Mouse (Mus musculus) left cerebral cortex, adult 8-10 months (tissue): ENCODE measurements around the gene Ooep. TPM values are rescaled to one million over a fixed set of nuclear protein-coding genes. Genes with fewer than 3 reads are reported as not detected.
"Not testable (repeated sequence)": the region's sequence is repeated elsewhere in the genome, so short reads cannot be mapped to it uniquely, and the experiment has no call there.

Experiments
- DNase-seq, 2 experiments: peaks; one replicate each; pipeline ENCODE4 v3.0.0; 2022; ENCODE audit warnings: low spot score in 2 of 2
- total RNA-seq, 4 experiments: library from RNA; stranded (reverse); gene quantifications; 2 replicates each; pipeline ENCODE4 v1.2.4; 2022

Ooep gene
- total RNA-seq, 4 experiments from 2014 or later = not detected

GRCm38 (mm10) chr9:78367959-78368358 is 10.6 kb downstream of the Ooep start, which contains the start of gene Dppa5a:
Gene Dppa5a (minus strand): TSS chr9:78368177.
- not testable (repeated sequence) for DNase-seq

DNA sequence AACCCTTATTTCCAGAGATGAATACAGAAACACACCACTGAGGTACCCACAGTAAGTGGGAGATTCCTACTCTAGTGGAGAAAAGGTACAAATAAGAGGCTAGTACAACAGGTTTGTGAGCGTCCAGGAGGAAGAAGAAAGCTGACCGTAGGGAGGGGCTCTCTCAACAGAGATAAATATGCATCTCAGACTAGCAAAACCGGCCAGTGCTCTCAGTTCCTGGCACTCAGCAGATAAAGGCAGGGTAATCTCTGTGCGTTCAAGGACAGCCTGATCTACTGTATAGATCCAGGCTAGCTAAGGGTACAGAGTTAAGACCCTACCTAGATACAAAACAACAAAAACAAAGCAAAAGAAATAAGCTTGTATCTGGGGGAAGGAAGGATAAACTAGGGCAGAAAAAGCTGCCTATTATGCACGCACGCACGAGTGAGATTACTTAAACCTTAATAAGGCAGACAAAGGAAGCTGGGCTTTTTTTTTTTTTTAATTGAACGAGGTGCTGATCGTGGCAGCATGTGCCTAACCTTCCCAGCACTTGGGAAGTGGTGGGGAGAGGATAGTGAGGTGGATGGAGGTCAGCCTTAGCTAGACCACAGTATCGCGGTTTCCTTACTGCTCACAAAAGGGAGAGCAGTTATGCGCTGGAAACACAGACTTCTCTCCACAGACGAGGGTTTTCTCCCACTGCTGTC is 12.5 kb downstream of the Ooep start:
- DNase-seq = no peak

DNA sequence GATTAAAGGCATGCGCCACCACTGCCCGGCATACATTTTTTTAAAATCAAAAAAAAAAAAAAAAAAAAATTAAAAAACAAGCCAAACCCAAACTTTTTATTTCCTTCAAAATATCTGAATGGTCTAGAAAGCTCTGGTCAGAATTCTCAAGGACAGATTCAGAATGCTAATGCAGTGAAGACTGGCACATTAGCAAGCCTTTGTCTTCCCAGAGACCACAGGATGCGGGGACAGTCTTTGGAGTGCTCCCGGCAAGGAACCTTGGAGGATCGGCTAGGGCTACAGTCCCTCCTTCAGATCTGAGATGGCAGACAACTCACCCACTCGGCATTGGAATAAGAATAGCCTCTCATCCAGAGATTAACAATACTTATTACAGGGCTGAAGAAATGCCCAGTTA is 13.8 kb downstream of the Ooep start:
- DNase-seq = no peak

GRCm38 (mm10) chr9:78363374-78363773 is 15.2 kb downstream of the Ooep start:
- DNase-seq = no peak

- DNase-seq = no peak
These were observed 18.0 kb downstream of the Ooep start for GRCm38 (mm10) chr9:78360484-78360872.

- no peak for DNase-seq
These were observed 18.6 kb downstream of the Ooep start for GRCm38 (mm10) chr9:78359750-78360483.

DNA sequence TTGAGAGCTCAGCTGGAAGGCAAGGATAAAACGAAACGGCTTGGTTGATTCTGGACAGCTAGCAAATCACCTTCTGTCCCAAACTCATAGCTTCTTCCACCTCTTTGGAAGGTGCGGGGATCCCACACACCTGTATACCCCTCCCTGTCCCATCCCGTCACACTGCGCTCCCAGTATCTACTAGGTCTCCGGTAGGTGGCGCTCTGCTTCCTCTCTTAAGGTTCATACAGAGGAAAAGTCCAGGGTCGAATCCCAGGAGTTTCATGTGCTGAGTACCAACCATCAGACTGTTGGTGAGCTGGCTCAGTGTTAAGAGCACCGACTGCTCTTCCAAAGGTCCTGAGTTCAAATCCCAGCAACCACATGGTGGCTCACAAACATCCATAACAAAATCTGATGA is 20.5 kb downstream of the Ooep start:
- DNase-seq = peak in 1 of 2 experiments; percentile 6

DNA sequence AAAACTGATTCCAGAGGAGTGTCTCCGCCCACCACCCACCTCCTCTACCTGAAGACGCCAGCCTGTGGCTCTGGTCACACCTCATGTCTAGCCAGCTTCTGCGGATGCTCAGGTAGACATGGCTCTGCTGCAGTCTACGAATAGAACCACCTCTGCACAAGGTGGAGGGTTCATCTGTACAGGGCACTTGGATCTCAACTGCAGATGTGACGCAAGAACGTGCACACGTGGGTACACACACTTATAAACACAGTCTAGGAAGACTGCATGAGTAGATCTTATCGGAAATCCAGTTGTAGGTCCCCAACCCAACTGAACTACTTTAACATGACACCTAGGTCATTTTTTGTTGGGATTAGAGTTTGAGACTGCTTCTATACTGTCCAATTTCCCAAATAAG is 22.9 kb downstream of the Ooep start, which contains the start of gene Gsta2:
Gene Gsta2, minus strand, starts transcription at position 178 of the 400 bp plus-strand sequence.
- DNase-seq = no peak

DNA sequence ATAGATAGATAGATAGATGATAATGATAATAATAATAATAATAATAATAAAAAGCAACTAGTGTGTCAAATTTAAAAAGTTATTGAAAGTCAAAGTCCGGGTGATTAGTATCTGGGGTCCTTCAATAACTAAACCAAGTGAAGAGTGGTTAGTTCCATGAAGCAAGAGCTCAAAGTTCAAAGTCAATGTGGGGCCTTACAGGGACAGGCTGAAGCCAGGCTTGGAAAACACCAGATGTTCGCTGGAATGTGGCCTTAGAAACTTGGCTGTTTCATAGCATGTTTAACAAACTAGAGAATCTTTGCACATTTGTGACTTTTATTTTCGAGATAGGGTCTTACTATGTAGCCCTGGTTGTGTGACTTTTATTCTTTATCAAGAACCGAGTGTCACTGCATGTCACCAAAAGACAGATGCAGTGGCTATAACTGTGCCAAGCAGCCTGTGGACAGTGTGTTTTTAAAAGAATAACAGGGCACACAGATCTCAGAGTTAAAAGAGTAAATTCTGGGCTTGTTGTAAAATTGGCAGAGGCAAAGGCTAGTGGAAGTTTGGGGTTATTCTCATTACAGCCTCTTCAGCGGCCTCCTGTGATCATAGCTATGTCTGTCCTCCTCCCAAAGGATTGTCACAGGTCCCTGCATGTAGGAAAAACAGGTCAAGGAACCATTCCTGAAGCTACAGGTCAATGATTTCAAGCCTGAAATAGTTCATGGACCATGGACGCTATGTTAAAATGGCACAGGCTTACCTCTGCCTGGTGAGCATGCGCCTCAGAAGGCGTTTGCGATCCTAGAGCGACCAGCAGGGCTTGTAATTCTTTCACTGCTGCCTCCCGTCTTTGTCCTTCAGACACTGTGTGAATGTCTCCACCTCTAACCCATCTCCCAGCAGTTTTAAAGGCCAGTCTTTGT is 23.6 kb downstream of the Ooep start:
- no peak for DNase-seq

- DNase-seq = no peak
These were observed 26.9 kb downstream of the Ooep start for GRCm38 (mm10) chr9:78351504-78352220.

GRCm38 (mm10) chr9:78350007-78350406 is 28.5 kb downstream of the Ooep start:
- not testable (repeated sequence) for DNase-seq

- DNase-seq = not testable (repeated sequence)
These were observed 29.4 kb downstream of the Ooep start for GRCm38 (mm10) chr9:78349141-78349540.

- DNase-seq = not testable (repeated sequence)
These were observed 30.1 kb downstream of the Ooep start for GRCm38 (mm10) chr9:78348206-78349004.

- DNase-seq = no peak
These were observed 31.5 kb downstream of the Ooep start for GRCm38 (mm10) chr9:78347004-78347403.

- DNase-seq = not testable (repeated sequence)
These were observed 33.3 kb downstream of the Ooep start for GRCm38 (mm10) chr9:78345235-78345634.

DNA sequence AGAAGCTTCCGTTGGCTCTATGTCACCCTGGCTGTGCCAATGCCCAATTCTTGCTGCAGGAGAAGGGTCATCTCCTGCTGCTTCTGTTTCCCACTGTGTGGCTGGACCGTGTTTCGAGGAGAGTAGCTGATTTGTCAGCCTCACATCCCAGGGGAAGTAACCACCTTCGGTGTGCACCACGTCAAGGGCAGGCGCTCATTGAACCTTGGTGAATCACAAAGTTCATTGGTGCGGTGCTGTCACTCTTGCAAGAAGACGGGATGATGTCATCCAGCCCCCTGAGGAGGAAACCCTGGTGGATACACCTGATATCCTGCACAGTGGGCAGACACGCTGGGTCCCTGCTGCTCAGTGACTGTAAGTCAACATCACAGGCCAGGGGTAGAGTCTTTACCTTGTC is 35.5 kb downstream of the Ooep start:
- not testable (repeated sequence) for DNase-seq

- not testable (repeated sequence) for DNase-seq
These were observed 36.0 kb downstream of the Ooep start for GRCm38 (mm10) chr9:78342494-78342893.

DNA sequence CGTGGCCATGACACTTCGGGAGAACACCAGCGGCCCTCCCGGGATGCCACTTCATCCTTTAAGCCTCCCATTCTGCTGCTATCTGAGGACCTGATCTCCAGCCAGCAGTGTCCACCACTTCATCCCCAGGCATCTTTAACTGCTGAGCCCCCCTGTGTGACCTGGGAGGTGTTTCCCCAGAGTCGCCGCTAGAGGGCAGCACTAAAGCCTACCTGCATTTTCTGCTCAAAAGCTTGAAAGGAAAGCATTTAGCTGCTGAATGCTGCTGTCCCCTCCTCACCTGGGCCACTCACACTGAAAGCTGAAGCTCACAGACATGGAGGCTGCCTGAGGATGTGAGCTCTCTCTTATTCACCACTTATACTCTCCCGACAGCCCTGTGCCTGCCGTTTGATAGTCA is 38.2 kb downstream of the Ooep start:
- peak in 1 of 2 experiments; percentile 6 for DNase-seq

DNA sequence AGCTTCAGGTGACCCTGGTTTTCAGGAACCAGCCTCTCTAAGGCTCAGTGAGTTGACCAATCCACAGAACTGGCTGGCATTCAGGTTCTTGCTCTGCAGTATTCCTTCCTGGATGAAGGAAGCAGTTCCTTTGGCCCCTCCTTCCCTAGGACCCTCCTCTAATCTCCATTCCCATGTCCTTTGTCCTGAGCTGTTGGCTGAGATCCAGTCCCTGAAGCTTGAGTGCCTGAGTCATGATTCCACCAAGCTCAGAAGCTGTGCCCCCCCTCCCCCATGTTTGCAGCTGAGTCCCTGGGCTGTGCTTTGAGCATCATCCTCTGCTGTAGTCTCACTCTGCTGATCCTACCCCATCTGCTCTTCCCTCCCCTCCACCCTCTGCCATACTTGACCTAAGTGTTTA is 41.5 kb downstream of the Ooep start:
- DNase-seq = not testable (repeated sequence)

GRCm38 (mm10) chr9:78327289-78327688 is 51.2 kb downstream of the Ooep start, which contains the start of gene Omt2b:
Gene Omt2b (plus strand): TSS chr9:78327589.
- DNase-seq = not testable (repeated sequence)
